Mouse (Mus musculus) brain, embryonic 14.5 days (tissue): ENCODE data around the gene Zbtb25.

Source experiments
- CTCF ChIP-seq: fragments of 200-500 bp; IDR thresholded peaks from 2 replicates; pipeline ENCODE4 v1.5.1; 2012; ENCODE audit warnings: inconsistent platforms, mild to moderate bottlenecking, moderate library complexity, borderline replicate concordance; ENCODE audit not compliant: insufficient read depth, insufficient read length; ENCODE audit errors: extremely low read depth
- POLR2A ChIP-seq: fragments of 200-500 bp; IDR thresholded peaks from 2 replicates; pipeline ENCODE4 v1.6.1; 2012; ENCODE audit warnings: mild to moderate bottlenecking, inconsistent platforms, borderline replicate concordance; ENCODE audit not compliant: poor library complexity, insufficient read depth, insufficient read length, severe bottlenecking; ENCODE audit errors: extremely low read depth

DNA sequence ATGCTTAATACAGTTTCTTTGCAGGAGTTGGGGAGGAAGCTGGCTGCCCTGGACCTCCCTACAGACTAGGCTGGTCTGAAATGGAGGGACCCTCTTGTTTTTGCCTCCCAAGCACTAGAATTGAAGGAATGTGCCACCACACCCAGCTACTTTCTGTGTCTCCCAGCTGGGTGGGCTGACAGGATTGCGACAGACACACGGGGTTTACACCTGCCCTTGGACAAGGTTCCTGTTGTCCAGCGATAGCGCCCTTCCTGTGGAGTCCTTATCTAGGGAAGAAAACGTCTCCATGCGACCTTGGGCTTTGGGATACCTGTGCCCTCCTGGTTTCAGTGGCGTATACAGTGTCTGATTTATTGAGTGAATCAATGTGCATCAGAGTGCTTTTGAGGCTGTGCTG, 10.7 kb upstream of the Zbtb25 start:
- TF ChIP-seq CTCF (no peak), POLR2A (no peak)
